Mouse (Mus musculus) heart, embryonic 13.5 days (tissue): ENCODE measurements around the gene Flot1. TPM values are rescaled to one million over a fixed set of nuclear protein-coding genes. Genes with fewer than 3 reads are reported as not detected.

Experiments used
- ATAC-seq: fragments of 200-750 bp; cut with Nextera tagmentation; 2 replicates; pipeline ENCODE4 v1.8.0; 2017; ENCODE audit warnings: moderate TSS enrichment; ENCODE audit not compliant: insufficient number of reproducible peaks, low FRiP score, low TSS enrichment; ENCODE audit errors: extremely low read depth
- H3K27ac ChIP-seq: fragments of 300-500 bp; sonication (generic); replicated peaks from 2 replicates; pipeline ENCODE4 v1.5.1; 2015; ENCODE audit warnings: moderate library complexity, mild to moderate bottlenecking, inconsistent platforms
- H3K27me3 ChIP-seq: fragments of 300-500 bp; sonication (generic); replicated peaks from 2 replicates; pipeline ENCODE4 v1.6.1; 2015; ENCODE audit warnings: mild to moderate bottlenecking, inconsistent platforms
- H3K36me3 ChIP-seq: fragments of 300-500 bp; sonication (generic); 2 replicates; pipeline ENCODE4 v1.6.1; 2015; ENCODE audit warnings: mild to moderate bottlenecking, inconsistent platforms
- H3K4me1 ChIP-seq: fragments of 300-500 bp; sonication (generic); 2 replicates; pipeline ENCODE4 v1.6.1; 2015; ENCODE audit warnings: inconsistent platforms
- H3K4me2 ChIP-seq: fragments of 300-500 bp; sonication (generic); 2 replicates; pipeline ENCODE4 v1.6.1; 2015; ENCODE audit warnings: inconsistent platforms, mild to moderate bottlenecking, moderate library complexity
- H3K4me3 ChIP-seq: fragments of 300-500 bp; sonication (generic); 2 replicates; pipeline ENCODE4 v1.5.1; 2015; ENCODE audit warnings: moderate library complexity, mild to moderate bottlenecking, inconsistent platforms
- H3K9ac ChIP-seq: fragments of 300-500 bp; sonication (generic); 2 replicates; pipeline ENCODE4 v1.6.1; 2015; ENCODE audit warnings: inconsistent platforms, mild to moderate bottlenecking, moderate library complexity
- H3K9me3 ChIP-seq: fragments of 300-500 bp; sonication (generic); 2 replicates; pipeline ENCODE4 v1.6.1; 2016; ENCODE audit warnings: inconsistent platforms
- WGBS: fragments of 180-500 bp; shearing (Covaris S2); methylation state at CpG from one replicate; pipeline ENCODE4 v1.1.7; 2015; ENCODE audit warnings: mixed read lengths; 5-methylcytosine and 5-hydroxymethylcytosine counted together
- polyA plus RNA-seq: library from polyadenylated mRNA; unstranded; fragments of >200 nt; fragmentation: Nextera tagmentation; extraction: Ambion mirVana; gene quantifications from 2 replicates; pipeline ENCODE4 v1.2.1, GENCODE M21; 2015

Flot1 gene
- polyA plus RNA-seq, 1 experiment from 2014 or later = 81.1 TPM

- peak overlapping the region; percentile 99 for H3K27ac ChIP-seq
- 46% methylated on average over 6 of the region's 6 CpGs for WGBS
- H3K36me3 ChIP-seq = no peaks in the 10 kb centered on the region
- H3K4me3 ChIP-seq = no peak overlapping the region
- H3K9me3 ChIP-seq = no peaks in the 10 kb centered on the region
- no peaks in the 10 kb centered on the region for H3K27me3 ChIP-seq
- peak overlapping the region; percentile 39; the same call in 1 of the 2 replicates for H3K4me2 ChIP-seq
- H3K9ac ChIP-seq = peak overlapping the region; percentile 63
- ATAC-seq = 0 out of 2 replicates have a peak, but pooled peaks have one; percentile 2
- H3K4me1 ChIP-seq = peaks cover 69% of the 10 kb centered on the region
Measured at GRCm38 (mm10) chr17:35812736-35813135, 10.3 kb upstream of the Flot1 start.

GRCm38 (mm10) chr17:35813245-35813647, 9.8 kb upstream of the Flot1 start:
- ATAC-seq = peak; percentile 75
- Histone ChIP-seq H3K4me1 (peaks cover 69% of the 10 kb centered on the region), H3K4me3 (no peak overlapping the region), H3K9me3 (no peaks in the 10 kb centered on the region), H3K9ac (peak overlapping the region; percentile 72), H3K36me3 (no peaks in the 10 kb centered on the region), H3K4me2 (peak overlapping the region; percentile 39), H3K27me3 (no peaks in the 10 kb centered on the region), H3K27ac (peak overlapping the region; percentile 99)
- WGBS = 9% methylated on average over 7 of the region's 7 CpGs

GRCm38 (mm10) chr17:35813653-35814052, 9.4 kb upstream of the Flot1 start:
- H3K9me3 ChIP-seq = no peaks in the 10 kb centered on the region
- peak overlapping the region; percentile 72 for H3K9ac ChIP-seq
- H3K36me3 ChIP-seq = no peaks in the 10 kb centered on the region
- peak overlapping the region; percentile 39 for H3K4me2 ChIP-seq
- WGBS = 55% methylated on average over 7 of the region's 7 CpGs
- peak overlapping the region; percentile 99 for H3K27ac ChIP-seq
- peaks cover 69% of the 10 kb centered on the region for H3K4me1 ChIP-seq
- H3K27me3 ChIP-seq = no peaks in the 10 kb centered on the region
- ATAC-seq = no peak
- H3K4me3 ChIP-seq = no peak overlapping the region

- ATAC-seq = no peak
- H3K9me3 ChIP-seq = no peaks in the 10 kb centered on the region
- H3K27me3 ChIP-seq = no peaks in the 10 kb centered on the region
- 53% methylated on average over 6 of the region's 6 CpGs for WGBS
- peak overlapping the region; percentile 20; the same call in 1 of the 2 replicates for H3K9ac ChIP-seq
- no peaks in the 10 kb centered on the region for H3K36me3 ChIP-seq
- H3K4me1 ChIP-seq = peaks cover 68% of the 10 kb centered on the region
- peak overlapping the region; percentile 99 for H3K27ac ChIP-seq
- no peak overlapping the region for H3K4me2 ChIP-seq
- no peak overlapping the region for H3K4me3 ChIP-seq
Measured at GRCm38 (mm10) chr17:35814678-35815077, 8.4 kb upstream of the Flot1 start.

GRCm38 (mm10) chr17:35815836-35816235, 7.2 kb upstream of the Flot1 start:
- Histone ChIP-seq H3K9me3 (no peaks in the 10 kb centered on the region), H3K27me3 (no peaks in the 10 kb centered on the region), H3K4me3 (no peak overlapping the region), H3K4me2 (peak overlapping the region; percentile 22; the same call in 1 of the 2 replicates), H3K27ac (peak overlapping the region; percentile 99), H3K36me3 (no peaks in the 10 kb centered on the region), H3K4me1 (peaks cover 71% of the 10 kb centered on the region), H3K9ac (peak overlapping the region; percentile 66)
- 52% methylated on average over 7 of the region's 7 CpGs for WGBS
- no peak for ATAC-seq

- Histone ChIP-seq H3K4me1 (peaks cover 68% of the 10 kb centered on the region), H3K9ac (peak overlapping the region; percentile 66), H3K27ac (peak overlapping the region; percentile 99), H3K4me3 (no peak overlapping the region), H3K9me3 (no peaks in the 10 kb centered on the region), H3K36me3 (no peaks in the 10 kb centered on the region), H3K4me2 (no peak overlapping the region), H3K27me3 (no peaks in the 10 kb centered on the region)
- no peak for ATAC-seq
- WGBS = 48% methylated on average over 8 of the region's 14 CpGs
Measured at GRCm38 (mm10) chr17:35816686-35817085, 6.3 kb upstream of the Flot1 start.

GRCm38 (mm10) chr17:35817226-35817625, 5.8 kb upstream of the Flot1 start:
- H3K36me3 ChIP-seq = no peaks in the 10 kb centered on the region
- WGBS = 60% methylated on average over 10 of the region's 10 CpGs
- 0 out of 2 replicates have a peak overlapping the region, but pooled peaks have one; percentile 24 for H3K27ac ChIP-seq
- no peaks in the 10 kb centered on the region for H3K27me3 ChIP-seq
- H3K4me3 ChIP-seq = no peak overlapping the region
- H3K9me3 ChIP-seq = no peaks in the 10 kb centered on the region
- ATAC-seq = no peak
- H3K4me1 ChIP-seq = peaks cover 62% of the 10 kb centered on the region
- H3K9ac ChIP-seq = peak overlapping the region; percentile 33; the same call in 1 of the 2 replicates
- H3K4me2 ChIP-seq = no peak overlapping the region

GRCm38 (mm10) chr17:35820111-35820510, 2.9 kb upstream of the Flot1 start:
- Histone ChIP-seq H3K4me2 (no peak overlapping the region), H3K4me3 (no peak overlapping the region), H3K4me1 (peaks cover 51% of the 10 kb centered on the region), H3K9ac (no peak overlapping the region), H3K36me3 (peaks cover 7% of the 10 kb centered on the region), H3K9me3 (no peaks in the 10 kb centered on the region), H3K27ac (no peak overlapping the region), H3K27me3 (no peaks in the 10 kb centered on the region)
- ATAC-seq = no peak
- 71% methylated on average over 5 of the region's 5 CpGs for whole genome bisulfite sequencing

GRCm38 (mm10) chr17:35821439-35822430, 1.3 kb upstream of the Flot1 start, which contains the start of gene Ier3:
Gene Ier3, plus strand, starts transcription at chr17:35821684.
- ATAC-seq = peak; percentile 11; the same call in 1 of the 2 replicates
- Histone ChIP-seq H3K27ac (peak within 1 kb of the TSS; percentile 89), H3K9ac (peak within 1 kb of the TSS; percentile 94)

GRCm38 (mm10) chr17:35822564-35822963, 466 bp upstream of the Flot1 start:
- Histone ChIP-seq H3K36me3 (peaks cover 31% of the 10 kb centered on the region), H3K9ac (peak overlapping the region; percentile 94), H3K27me3 (no peaks in the 10 kb centered on the region), H3K4me1 (peaks cover 28% of the 10 kb centered on the region), H3K4me3 (peak overlapping the region; percentile 87), H3K4me2 (peak overlapping the region; percentile 88), H3K9me3 (no peaks in the 10 kb centered on the region), H3K27ac (peak overlapping the region; percentile 89)
- no peak for ATAC-seq
- 2% methylated on average over 11 of the region's 11 CpGs for WGBS

More at GRCm38 (mm10) chr17:35821439-35822430, 1.3 kb upstream of the Flot1 start, which contains the start of gene Ier3:
- H3K4me1 ChIP-seq = peaks cover 36% of the 10 kb centered on the region
- H3K4me3 ChIP-seq = peak within 1 kb of the TSS; percentile 87
- H3K4me2 ChIP-seq = peak within 1 kb of the TSS; percentile 88
- no peaks in the 10 kb centered on the region for H3K9me3 ChIP-seq
- no peaks in the 10 kb centered on the region for H3K27me3 ChIP-seq
- under 1% methylated on average over 62 of the region's 62 CpGs for WGBS
- H3K36me3 ChIP-seq = peaks cover 23% of the 10 kb centered on the region

GRCm38 (mm10) chr17:35824402-35824801, 1.4 kb downstream of the Flot1 start:
- peaks cover 50% of the 10 kb centered on the region for H3K36me3 ChIP-seq
- H3K4me3 ChIP-seq = peak overlapping the region; percentile 87
- no peak for ATAC-seq
- H3K27me3 ChIP-seq = no peaks in the 10 kb centered on the region
- no peaks in the 10 kb centered on the region for H3K9me3 ChIP-seq
- WGBS = 57% methylated on average over 7 of the region's 7 CpGs
- H3K27ac ChIP-seq = peak overlapping the region; percentile 91; the same call in 1 of the 2 replicates
- peak overlapping the region; percentile 88 for H3K4me2 ChIP-seq
- peak overlapping the region; percentile 94 for H3K9ac ChIP-seq
- peaks cover 28% of the 10 kb centered on the region for H3K4me1 ChIP-seq
